ENCODE assay signal across 8 mouse cellular contexts in genomic region chr1:36860431-36860849, GRCm38 (mm10).
DNase-seq lines count a peak whose midpoint lies in the region; ATAC-seq lines count a peak whose summit lies in the region.

No protein-coding gene starts in this region.

- peak overlapping the region; percentile 58 for H3K27ac ChIP-seq in midbrain, embryonic 16.5 days (ENCODE audit: low read length)
- H3K27ac ChIP-seq in midbrain, embryonic 10.5 days (replicated peaks), result no peak overlapping the region
- H3K27ac ChIP-seq in heart, embryonic 11.5 days (ENCODE audit: low read depth, low read length), result peak overlapping the region; percentile 75
- H3K27ac ChIP-seq in stomach, embryonic 16.5 days (ENCODE audit: low read length), result peak overlapping the region; percentile 13; the same call in 1 of the 2 replicates

- no peaks in the 10 kb centered on the region for H3K36me3 ChIP-seq in midbrain, embryonic 16.5 days (ENCODE audit: control insufficient read depth, insufficient read depth, low read length)
- H3K36me3 ChIP-seq in midbrain, embryonic 10.5 days, result no peaks in the 10 kb centered on the region
- H3K36me3 ChIP-seq in heart, embryonic 11.5 days (ENCODE audit: control insufficient read depth, insufficient read depth, low read length), result no peaks in the 10 kb centered on the region
- no peaks in the 10 kb centered on the region for H3K36me3 ChIP-seq in stomach, embryonic 16.5 days (ENCODE audit: control insufficient read depth, insufficient read depth, low read length)

- H3K4me1 ChIP-seq in midbrain, embryonic 16.5 days (ENCODE audit: control insufficient read depth, insufficient read depth, low read length), result peaks cover 20% of the 10 kb centered on the region
- 0 out of 2 replicates have a peak, but pooled peaks cover 3% of the 10 kb centered on the region for H3K4me1 ChIP-seq in midbrain, embryonic 10.5 days
- H3K4me1 ChIP-seq in heart, embryonic 11.5 days (ENCODE audit: control insufficient read depth, insufficient read depth, low read length), result peaks cover 31% of the 10 kb centered on the region
- peaks cover 2% of the 10 kb centered on the region; the same call in 1 of the 2 replicates for H3K4me1 ChIP-seq in stomach, embryonic 16.5 days (ENCODE audit: control insufficient read depth, insufficient read depth, low read length)

- no peak overlapping the region for H3K4me2 ChIP-seq in midbrain, embryonic 16.5 days (ENCODE audit: low read length)
- H3K4me2 ChIP-seq in heart, embryonic 11.5 days, result 0 out of 2 replicates have a peak overlapping the region, but pooled peaks have one; percentile 2
- H3K4me2 ChIP-seq in stomach, embryonic 16.5 days (ENCODE audit: low read depth, low read length), result no peak overlapping the region

- no peak for DNase-seq in midbrain, embryonic 10.5 days (ENCODE audit: low spot score)
- DNase-seq in kidney, postnatal 25 days, result peak; percentile 31 to 71
- no peak for DNase-seq in cerebellum, postnatal 25 days
- no peak for DNase-seq in spleen, postnatal 36 days (ENCODE audit: low spot score in 2 of 2)
- DNase-seq in spleen, postnatal 4 days (ENCODE audit: low spot score in 2 of 2), result no peak

- H3K27me3 ChIP-seq in midbrain, embryonic 16.5 days (ENCODE audit: control insufficient read depth, insufficient read depth, low read depth, low read length), result no peaks in the 10 kb centered on the region
- H3K27me3 ChIP-seq in midbrain, embryonic 10.5 days (ENCODE audit: low read depth, poor library complexity, severe bottlenecking), result no peaks in the 10 kb centered on the region
- no peaks in the 10 kb centered on the region for H3K27me3 ChIP-seq in heart, embryonic 11.5 days (ENCODE audit: control insufficient read depth, insufficient read depth, low read length)
- H3K27me3 ChIP-seq in stomach, embryonic 16.5 days (ENCODE audit: control insufficient read depth, insufficient read depth, low read length), result no peaks in the 10 kb centered on the region

- 61% methylated on average over 4 of the region's 4 CpGs for WGBS in midbrain, embryonic 16.5 days
- WGBS in midbrain, embryonic 10.5 days, result 75% methylated on average over 4 of the region's 4 CpGs
- WGBS in heart, embryonic 11.5 days (ENCODE audit: insufficient replicate concordance), result 25% methylated on average over 4 of the region's 4 CpGs
- WGBS in stomach, embryonic 16.5 days, result 37% methylated on average over 4 of the region's 4 CpGs

- H3K9ac ChIP-seq in midbrain, embryonic 16.5 days (ENCODE audit: low read depth, low read length), result no peak overlapping the region
- no peak overlapping the region for H3K9ac ChIP-seq in heart, embryonic 11.5 days (ENCODE audit: low read depth, low read length)
- no peak overlapping the region for H3K9ac ChIP-seq in stomach, embryonic 16.5 days (ENCODE audit: low read length)

- H3K9me3 ChIP-seq in midbrain, embryonic 16.5 days (replicated peaks; ENCODE audit: control insufficient read depth, low read length, poor library complexity, severe bottlenecking), result no peaks in the 10 kb centered on the region
- H3K9me3 ChIP-seq in midbrain, embryonic 10.5 days (replicated peaks), result no peaks in the 10 kb centered on the region
- no peaks in the 10 kb centered on the region for H3K9me3 ChIP-seq in heart, embryonic 11.5 days (replicated peaks; ENCODE audit: control insufficient read depth, low read length)
- no peaks in the 10 kb centered on the region for H3K9me3 ChIP-seq in stomach, embryonic 16.5 days (replicated peaks; ENCODE audit: control insufficient read depth, low read length)

- no peak for ATAC-seq in midbrain, embryonic 16.5 days
- no peak for ATAC-seq in heart, embryonic 11.5 days (replicated peaks; ENCODE audit: insufficient number of reproducible peaks, low FRiP score, low TSS enrichment)
- no peak for ATAC-seq in stomach, embryonic 16.5 days (ENCODE audit: insufficient read depth, low FRiP score)

- no peak overlapping the region for H3K4me3 ChIP-seq in midbrain, embryonic 16.5 days (ENCODE audit: low read depth, low read length)
- no peak overlapping the region for H3K4me3 ChIP-seq in midbrain, embryonic 10.5 days
- H3K4me3 ChIP-seq in heart, embryonic 11.5 days (ENCODE audit: low read depth, low read length), result no peak overlapping the region
- no peak overlapping the region for H3K4me3 ChIP-seq in stomach, embryonic 16.5 days (replicated peaks; ENCODE audit: low read length)

Comparison
In these comparisons a context has a peak if more than half of its experiments do, and no peak if none do; other contexts are left out.
1. DNase-seq: peak in kidney, postnatal 25 days (2 of 2); none in midbrain, embryonic 10.5 days (single experiment), cerebellum, postnatal 25 days (0 of 2), spleen, postnatal 36 days (0 of 2) and spleen, postnatal 4 days (0 of 2).